Mouse (Mus musculus): ENCODE results near the gene Mrln.
A peak's percentile ranks its signal among the peaks of the same experiment; 100 is the strongest.

Gene Mrln

DNA sequence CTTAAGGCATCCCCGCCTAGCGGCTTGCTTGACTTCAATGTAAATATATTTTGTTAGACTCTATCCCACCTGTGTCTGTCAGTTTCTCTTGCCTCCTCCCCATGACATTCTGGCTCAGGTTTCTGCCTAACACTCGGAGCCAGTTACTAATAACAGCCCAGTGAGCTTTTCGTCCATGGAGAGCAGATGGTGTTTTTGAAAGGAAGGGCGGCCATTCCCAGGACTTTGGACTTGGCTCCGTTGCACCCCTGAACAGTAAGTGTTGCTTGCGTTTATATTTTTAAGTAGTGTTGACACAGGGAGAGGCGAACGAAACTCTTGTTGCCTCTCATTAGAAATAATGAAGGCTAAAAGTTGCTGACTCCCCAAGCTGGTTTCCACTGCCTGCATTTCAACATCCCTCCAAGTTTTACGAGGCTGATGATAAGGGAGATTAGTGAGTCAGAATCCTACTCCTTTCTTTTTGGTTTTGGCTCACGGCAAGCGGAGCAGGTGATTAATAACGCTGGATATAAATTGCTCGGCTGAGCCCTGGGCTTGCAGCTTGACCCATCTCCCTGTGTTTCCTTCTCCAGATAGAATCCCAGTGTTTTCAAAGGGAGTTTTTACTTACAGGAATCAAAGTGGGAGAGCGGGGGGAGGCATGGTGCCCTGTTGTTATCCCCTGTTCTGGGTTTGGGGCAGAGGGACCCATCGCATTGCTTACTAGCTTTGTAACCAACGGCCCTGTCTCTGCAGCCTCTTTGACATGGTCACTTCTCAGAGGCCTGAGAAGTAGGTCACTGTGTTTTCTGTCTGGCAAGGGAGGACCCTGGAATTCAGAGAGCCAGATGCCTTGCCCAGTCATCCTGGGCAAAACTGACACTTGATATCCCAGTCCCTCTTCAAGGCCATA is at the start of gene Mrln:
TSS of gene Mrln (plus strand) at position 160 of the 895 bp plus-strand sequence.
- DNase-seq: peak; percentile 70 to 84

DNA sequence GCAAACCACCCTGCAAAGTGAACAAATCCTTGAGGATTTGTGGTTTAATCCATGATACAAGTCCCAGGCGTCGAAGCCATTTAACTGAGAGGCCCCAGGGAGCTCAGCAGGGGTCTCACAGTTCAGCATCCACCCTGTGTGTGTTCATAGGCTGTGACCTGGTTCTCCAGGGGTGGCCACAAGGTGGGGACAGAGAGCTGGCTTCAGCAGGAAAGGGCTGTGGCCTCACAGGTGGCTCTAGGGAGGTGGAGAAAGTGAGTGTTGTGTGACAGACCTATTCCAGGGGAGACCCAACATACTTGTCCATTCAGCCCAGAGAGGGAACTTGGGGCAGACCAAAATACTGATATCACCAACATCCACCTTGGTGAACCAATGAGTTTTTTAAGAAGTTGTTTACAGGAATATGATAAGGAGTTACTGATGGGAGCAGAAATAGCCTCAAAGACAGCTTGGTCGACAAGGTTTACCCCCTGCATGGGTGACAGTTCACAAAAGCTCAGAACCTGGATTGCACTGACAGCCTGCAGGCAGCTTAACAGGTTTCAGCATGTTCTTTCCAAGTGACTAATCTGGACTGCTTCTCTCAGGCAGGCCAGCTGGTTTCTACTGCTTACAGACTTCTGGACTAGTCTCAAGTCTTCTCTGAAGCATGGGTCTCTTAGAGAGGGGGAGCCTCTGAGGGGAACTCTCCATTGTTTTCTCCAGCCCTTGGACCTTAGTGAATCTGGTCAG is 47.9 kb upstream of the Mrln start:
- peak; percentile 52 to 62 for DNase-seq

GRCm38 (mm10) chr10:70159651-70160320 is 44.7 kb upstream of the Mrln start:
- DNase-seq: peak; percentile 43 to 46

DNA sequence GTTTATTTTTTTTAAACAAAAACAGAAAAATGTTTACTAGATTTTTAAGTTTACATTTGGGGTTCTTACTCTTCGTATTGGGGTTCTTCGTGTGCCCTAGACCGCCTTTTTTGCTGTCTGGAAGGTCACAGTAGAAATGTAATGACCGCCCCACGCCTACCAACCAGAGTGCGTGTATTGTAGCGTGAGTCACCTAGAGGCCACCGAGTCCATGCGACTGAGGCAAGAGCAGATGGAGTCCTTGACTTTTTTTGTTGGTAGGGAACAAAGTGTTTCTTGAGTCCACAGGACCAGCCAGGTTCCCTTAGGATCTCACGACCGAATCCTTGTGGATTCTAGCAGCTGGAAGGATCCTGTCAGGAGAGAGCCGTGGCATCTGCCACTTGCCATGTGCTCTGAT is 43.7 kb upstream of the Mrln start:
- no peak for DNase-seq

- peak in 1 of 2 experiments; percentile 28 for DNase-seq
These were observed 43.0 kb upstream of the Mrln start for GRCm38 (mm10) chr10:70161504-70161903.

DNA sequence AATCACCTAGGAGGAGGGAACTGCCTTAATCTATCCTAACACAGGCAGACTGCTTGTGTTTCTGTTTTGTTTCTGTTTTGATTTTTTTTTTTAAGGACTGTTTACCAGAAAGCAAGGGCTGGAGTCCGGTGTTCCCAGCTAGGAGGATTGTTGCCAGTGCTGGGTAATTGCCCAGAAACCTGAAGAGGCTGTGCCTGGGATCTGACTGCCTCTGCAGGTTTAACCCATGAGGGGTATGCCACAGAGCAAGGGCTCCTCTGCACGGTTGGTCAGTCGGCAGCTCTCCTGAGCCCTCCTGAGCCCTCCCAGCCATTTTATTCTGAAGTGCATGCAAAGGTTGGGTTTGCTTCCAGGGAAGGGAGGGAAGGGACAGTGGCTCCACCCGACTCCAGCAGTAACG is 40.8 kb upstream of the Mrln start:
- DNase-seq: peak; percentile 72 to 77

DNA sequence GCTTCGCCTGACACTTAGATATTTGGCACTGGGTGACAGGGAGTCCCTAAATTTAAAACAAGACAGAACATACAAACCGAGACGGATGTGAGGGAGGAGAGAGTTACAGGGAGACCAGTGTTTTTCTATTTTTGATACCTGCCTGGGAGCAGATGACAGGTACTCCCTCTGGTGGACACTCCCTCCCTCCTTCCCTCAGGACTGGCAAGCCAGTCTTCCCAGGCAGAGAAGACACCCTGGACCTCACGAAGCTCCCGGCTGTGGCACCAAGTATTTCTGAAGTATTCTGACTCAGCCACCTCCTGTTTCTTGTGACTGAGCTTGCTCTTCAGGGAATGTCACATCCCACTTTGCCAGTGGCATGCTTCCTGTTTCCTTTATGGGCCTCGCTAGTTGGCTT is 38.6 kb upstream of the Mrln start:
- peak; percentile 71 for DNase-seq

DNA sequence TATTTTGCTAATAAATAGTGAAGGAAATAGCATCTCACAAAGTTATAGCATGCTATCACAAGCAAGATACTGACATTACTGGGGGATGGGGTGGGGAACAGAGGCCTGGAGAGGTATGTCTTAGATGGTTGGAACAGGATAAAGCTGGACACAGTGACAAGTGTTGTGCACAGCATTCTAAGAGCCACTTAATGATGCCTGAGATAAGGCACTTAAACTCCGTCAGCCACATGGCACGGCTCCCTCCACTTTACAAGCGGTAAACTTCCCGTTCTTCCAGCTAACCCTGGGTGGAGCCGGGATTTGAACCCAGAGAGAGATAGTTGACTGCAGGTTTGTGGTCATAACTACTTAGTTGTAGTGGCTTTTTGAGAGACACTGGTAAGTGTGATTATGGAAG is 38.0 kb upstream of the Mrln start:
- DNase-seq: no peak

DNA sequence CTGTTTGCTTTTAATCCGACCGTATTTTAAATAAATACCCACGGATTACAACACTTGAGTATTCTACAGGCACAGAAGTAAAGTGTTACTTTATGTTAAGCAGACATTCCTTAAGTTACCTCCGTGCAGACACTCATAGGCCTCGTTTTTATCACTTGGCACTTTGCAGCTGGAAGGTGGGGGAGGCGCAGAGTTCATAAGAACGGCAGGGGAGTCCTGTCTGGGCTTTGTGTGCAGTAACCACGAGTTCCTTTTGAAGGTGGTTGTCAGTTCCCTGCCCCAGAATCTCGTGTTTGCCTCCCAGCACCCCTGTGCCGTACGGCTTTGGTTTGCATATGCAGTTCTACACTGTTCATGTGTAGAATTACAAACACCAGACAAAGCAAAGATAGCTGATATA is 36.8 kb upstream of the Mrln start:
- DNase-seq: no peak

GRCm38 (mm10) chr10:70168396-70168795 is 36.1 kb upstream of the Mrln start:
- DNase-seq: no peak

DNA sequence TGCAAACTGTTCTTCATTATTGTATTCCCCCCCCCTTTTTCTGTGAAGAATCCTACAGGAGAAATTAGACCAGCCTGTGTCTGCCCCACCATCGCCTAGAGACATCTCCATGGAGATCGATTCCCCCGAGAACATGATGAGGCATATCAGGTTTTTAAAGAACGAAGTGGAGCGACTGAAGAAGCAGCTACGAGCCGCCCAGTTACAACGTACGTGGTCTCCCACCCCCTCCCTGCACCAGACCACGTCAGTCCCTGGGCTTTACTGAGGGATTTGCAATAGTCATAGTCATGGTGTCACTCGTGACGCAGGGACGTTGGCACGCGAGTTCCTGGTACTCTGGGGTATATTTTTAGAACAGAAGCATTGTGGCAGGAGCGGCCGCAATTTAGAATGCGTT is 35.4 kb upstream of the Mrln start:
- DNase-seq: no peak

DNA sequence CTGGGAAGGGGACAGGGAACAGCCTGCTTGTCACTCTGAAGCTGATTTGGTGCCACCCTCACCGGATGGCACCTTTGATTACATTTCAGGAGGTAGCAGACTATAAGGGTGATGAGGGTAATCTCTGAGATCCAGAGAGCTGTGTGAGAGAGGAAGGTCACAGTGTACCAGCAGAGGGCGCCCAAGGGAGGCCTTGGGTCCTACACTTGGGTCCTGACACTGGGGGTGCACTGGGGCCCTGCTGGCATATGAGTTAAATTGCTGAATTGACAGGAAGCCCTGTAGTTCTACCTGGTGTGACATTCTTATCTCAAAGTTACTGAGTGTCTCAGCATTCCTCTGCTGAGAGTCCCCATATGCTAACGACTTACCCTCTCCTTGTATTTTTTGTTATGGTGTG is 31.1 kb upstream of the Mrln start:
- peak; percentile 75 to 85 for DNase-seq

DNA sequence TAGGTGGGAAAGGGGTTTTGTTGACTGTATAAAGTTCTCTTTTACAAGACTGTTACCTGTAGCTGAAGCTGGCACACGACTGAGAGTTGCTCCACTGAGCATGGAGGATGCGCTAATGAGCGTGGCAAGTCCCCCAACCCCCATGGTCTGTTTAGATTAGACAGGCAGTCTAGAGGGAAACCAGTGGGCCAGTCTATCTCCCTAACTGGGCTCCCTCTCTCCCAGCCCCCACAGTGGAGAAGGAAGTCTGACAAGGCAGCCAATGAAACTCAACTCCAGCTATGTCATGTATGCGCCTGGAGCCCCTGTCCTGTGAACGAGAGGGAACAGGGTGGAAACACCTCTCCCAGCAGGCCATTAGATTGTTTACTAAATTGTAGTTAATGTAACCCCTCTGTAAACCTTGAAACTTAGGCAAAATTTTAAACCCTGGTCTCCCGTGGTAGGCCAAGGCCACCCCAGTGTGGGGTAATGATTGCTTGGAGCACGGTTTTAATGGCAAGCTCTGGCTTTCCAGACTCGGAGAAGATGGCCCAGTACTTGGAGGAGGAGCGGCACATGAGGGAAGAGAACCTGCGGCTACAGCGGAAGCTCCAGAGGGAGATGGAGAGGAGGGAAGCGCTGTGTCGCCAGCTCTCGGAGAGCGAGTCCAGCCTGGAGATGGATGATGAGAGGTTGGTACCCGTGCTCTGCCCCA is 29.8 kb upstream of the Mrln start:
- no peak for DNase-seq

- DNase-seq: no peak
These were observed 23.7 kb upstream of the Mrln start for GRCm38 (mm10) chr10:70180727-70181126.

DNA sequence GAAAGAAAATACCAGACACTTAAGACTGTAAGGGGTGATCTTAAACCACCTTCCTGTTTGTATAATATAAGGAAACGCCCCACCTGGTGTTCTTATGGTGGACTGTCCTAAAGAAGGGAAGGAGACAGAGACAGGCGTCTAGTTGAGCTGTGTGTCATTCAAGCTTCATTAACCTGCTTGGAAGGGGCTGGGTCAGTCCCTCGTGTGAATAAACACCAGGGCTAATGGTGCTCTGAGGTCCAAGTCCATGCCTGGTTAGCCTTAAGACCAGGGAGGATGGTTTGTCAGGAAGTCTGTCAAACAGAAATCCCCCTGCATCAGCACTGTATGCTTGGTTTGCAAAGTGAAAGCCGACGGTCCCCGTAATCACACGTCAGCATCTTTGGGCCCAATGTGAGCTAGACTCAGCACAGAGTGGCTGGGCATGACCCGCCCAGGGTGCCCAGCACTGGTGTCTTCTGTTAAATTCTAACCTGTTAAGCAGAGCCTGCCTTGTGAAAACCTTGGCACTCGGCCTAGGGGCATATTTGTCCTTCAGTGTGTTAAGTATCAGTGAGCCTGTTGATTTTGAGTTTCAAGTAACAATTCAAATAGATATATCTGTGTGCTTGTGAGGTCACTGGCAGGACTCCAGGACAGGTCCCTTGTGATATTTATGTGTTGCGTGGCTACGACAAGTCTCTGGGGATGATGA is 23.0 kb upstream of the Mrln start:
- no peak for DNase-seq

GRCm38 (mm10) chr10:70183210-70184080 is 21.0 kb upstream of the Mrln start:
- DNase-seq: peak in 1 of 2 experiments; percentile 42

DNA sequence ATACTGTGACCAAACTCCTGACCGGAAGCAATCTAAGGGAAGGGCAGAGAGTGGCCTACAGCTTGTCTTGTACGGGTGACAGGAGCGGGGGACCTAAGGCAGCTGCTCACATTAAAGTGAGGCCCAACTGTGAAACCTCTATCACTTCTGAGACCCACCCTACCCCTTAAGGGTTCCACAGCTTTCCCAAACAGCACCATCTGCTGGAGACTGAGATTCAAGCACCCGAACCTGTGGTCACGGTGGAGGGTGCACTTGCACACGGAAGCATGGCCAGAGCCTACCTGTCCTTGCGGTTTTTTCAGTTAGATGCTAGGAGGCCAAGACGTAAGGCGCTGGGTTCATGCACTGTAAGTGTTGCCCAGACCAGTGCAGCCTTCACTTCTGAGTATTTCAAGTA is 18.3 kb upstream of the Mrln start:
- peak; percentile 62 to 74 for DNase-seq

DNA sequence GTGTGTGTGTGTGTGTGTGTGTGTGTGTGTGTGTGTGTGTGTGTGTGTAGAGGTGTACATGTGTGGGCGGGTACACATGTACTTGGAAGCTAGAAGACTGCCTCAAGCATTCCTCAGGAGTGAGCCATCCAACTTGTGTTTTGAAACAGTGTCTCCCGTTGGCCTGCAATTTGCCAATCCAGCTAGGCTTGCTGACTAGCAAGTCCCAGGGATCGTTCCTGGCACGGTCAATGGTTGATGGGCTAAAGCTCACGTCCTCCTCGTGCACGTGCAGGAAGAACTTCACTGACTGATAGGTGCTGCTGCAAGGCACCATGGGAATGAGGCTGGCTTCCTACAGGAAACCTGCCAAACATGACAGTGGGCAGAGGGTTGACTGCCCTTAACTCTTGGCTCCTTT is 17.9 kb upstream of the Mrln start:
- DNase-seq: no peak

DNA sequence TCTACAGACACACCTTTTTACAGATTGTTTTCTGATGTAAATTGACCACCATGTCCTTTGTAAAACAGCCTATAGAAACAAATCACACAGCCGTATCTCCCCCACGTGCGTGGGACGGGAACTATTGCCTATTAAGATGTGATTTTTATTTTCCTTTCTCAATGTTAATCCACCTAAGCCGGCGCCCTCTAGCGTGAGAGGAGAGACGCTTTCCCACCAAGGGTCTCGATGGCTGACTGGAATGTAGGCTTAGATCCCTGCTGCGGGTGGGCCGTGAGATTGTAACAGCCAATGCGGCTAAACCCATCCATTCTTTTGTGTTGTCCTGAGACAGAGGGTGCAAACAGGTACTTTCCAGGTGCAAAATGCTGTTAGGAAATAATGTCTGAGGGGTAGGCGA is 14.6 kb upstream of the Mrln start:
- DNase-seq: peak in 1 of 2 experiments; percentile 35

GRCm38 (mm10) chr10:70194283-70194682 is 10.2 kb upstream of the Mrln start:
- DNase-seq: no peak

- DNase-seq: no peak
These were observed 9.2 kb upstream of the Mrln start for GRCm38 (mm10) chr10:70195279-70195678.
